Mouse (Mus musculus) brain, embryonic 14.5 days (tissue): Measurements from ENCODE around the gene Abcg5.

ENCODE experiments used
- CTCF ChIP-seq: fragments of 200-500 bp; IDR thresholded peaks from 2 replicates; pipeline ENCODE4 v1.5.1; 2012; ENCODE audit warnings: inconsistent platforms, mild to moderate bottlenecking, moderate library complexity, borderline replicate concordance; ENCODE audit not compliant: insufficient read depth, insufficient read length; ENCODE audit errors: extremely low read depth
- POLR2A ChIP-seq: fragments of 200-500 bp; IDR thresholded peaks from 2 replicates; pipeline ENCODE4 v1.6.1; 2012; ENCODE audit warnings: mild to moderate bottlenecking, inconsistent platforms, borderline replicate concordance; ENCODE audit not compliant: poor library complexity, insufficient read depth, insufficient read length, severe bottlenecking; ENCODE audit errors: extremely low read depth

GRCm38 (mm10) chr17:84728201-84728911 lies 45.5 kb upstream of the Abcg5 start:
- TF ChIP-seq POLR2A (no peak), CTCF (no peak)
